Mouse (Mus musculus): ENCODE data around the gene Psap.

GRCm38 (mm10) chr10:60282116-60283014 is 4.9 kb downstream of the Psap start:
- no peak for TF ChIP-seq POLR2A (IDR thresholded peaks at IDR 0.05; ENCODE audit: extremely low read depth, insufficient read depth, low read length)
- no peak for TF ChIP-seq CTCF (IDR thresholded peaks at IDR 0.05; ENCODE audit: low read depth, low read length)

Measured in liver, adult 2 months (tissue).